Mouse (Mus musculus): Measurements from ENCODE around the gene Ly86.

Ly86 gene

DNA sequence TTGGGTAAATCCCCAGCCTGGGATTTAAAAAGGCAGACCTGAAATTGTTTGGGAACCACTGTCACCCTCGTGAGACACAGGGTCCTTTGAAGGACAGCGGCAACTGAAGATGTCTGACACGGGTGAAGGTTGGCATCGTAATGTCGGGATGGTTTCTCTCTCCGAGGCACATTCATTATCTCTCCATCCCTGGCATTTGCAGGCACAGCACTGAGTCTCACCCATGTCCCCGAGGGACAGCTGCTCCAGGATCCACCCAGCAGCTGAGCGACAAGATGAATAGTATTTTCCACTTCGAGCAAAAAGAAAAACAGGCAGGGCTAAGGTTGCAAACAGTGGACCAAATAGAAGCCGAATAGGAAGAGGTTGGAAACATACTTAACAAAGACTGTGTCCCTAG lies 114.0 kb downstream of the Ly86 start:
- no peak for DNase-seq (ENCODE audit: low read depth)

GRCm38 (mm10) chr13:37459957-37460930 lies 115.2 kb downstream of the Ly86 start:
- no peak for DNase-seq (ENCODE audit: low read depth)

- no peak for DNase-seq (ENCODE audit: low read depth)
Measured at GRCm38 (mm10) chr13:37462049-37462702, 117.2 kb downstream of the Ly86 start.

DNA sequence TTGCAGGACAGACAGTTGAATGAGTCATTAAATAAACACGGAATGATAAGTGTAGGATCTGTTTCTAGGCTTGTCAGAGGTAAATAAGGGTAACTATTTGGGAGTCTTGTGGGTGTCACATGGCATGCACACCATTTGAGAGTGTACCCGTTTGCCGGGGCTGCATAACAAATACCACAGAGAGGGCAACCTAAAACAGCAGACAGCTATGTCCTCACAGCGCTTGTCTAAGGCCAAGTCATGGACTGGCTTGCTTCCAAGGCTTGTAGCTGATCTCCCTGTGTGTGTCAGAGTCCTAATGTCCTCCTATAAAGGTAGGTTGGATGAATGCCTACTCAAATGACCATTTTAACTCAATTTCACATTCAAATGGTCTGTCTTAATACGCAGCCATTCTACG lies 120.7 kb downstream of the Ly86 start:
- DNase-seq (ENCODE audit: low read depth), result no peak

DNA sequence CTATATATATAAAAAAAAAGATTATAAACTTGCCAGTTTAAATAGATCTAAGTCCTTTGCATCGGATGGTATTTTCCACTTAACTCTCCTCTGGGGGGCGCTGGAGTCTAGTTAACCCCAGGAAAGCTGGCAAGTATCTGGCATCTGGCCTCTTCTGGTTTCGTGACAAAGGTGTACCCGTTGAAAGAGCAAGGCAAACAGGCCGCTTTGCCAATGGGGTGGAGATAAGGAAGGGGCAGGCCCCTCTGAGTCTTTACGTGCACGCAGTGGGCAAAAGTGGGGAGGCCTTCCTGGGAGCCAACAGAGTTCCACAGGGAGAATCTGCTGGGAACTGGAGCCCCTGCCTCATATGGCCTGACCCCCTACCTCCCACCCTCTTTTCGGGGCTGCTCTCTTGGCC lies 122.8 kb downstream of the Ly86 start:
- DNase-seq (ENCODE audit: low read depth), result peak; percentile 59

All from induced T-regulatory cell, adult 2 months (primary cell).